Mouse (Mus musculus): ENCODE measurements around the gene Ccdc9. TPM values are rescaled to one million over a fixed set of nuclear protein-coding genes. Genes with fewer than 3 reads are reported as not detected.

Gene Ccdc9
- polyA plus RNA-seq (2015; fragmentation: Nextera tagmentation; extraction: Ambion mirVana) = 12.0 and 15.2 TPM in 2 replicates

DNA sequence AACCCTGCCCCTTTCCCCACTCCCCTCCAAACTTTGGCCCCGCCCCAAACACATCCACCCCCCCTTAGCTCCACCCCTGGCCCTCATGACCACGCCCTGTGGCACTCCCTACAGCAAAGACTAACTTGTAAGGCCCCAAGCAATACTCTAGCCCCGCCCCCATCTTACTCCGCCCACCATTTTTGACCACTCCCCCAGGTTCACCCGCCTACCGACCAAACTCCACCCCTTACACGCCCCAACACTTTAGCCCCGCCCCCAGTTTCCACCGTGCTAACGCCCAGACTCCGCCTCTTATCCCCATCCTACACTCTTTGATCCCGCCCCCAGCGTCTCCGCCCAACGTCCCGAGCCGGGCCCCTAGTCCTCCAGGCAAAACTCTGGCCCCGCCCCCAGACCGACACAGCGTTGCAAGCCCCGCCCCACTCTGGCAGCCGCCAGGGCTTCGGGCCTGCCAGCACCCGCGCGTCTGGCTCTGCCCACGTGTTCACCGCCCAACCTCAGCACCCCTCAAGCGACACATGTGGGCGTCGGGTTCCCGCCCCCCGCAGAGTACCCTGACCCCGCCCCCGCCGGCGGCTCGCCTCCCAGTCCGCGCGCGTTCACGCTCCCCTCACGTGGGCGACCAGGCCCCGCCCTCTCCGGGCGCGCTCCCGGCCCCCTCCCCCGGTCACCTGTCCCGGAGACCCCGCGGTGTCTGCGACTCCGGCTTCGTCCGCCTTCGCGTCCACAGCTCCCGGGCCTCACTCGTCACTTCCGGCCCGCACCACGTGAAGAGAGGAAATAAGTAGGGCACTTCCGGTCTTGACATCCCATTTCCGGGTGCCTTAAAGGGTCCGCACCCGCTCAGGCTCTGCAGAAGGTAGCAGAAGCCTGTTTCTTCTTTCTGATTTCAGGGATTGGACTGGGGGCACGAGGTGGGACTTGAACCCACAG, at the start of gene Ccdc9:
Ccdc9 (minus strand) TSS at position 770 of the 936 bp plus-strand sequence.
- H3K4me1 ChIP-seq (ENCODE audit: control insufficient read depth, insufficient read depth, low read length) = peaks cover 4% of the 10 kb centered on the region; the same call in 1 of the 2 replicates
- H3K36me3 ChIP-seq (ENCODE audit: control insufficient read depth, insufficient read depth) = peaks cover 19% of the 10 kb centered on the region
- peak within 1 kb of the TSS; percentile 85 for H3K9ac ChIP-seq (ENCODE audit: low read length)
- peak; percentile 90 for ATAC-seq (replicated peaks; ENCODE audit: extremely low read depth, insufficient read depth, low FRiP score)
- no peaks in the 10 kb centered on the region for H3K27me3 ChIP-seq (ENCODE audit: control insufficient read depth, insufficient read depth, low read length)
- peak within 1 kb of the TSS; percentile 78 for H3K4me3 ChIP-seq (ENCODE audit: low read length)
- under 1% methylated on average over 63 of the region's 70 CpGs for WGBS
- H3K9me3 ChIP-seq (replicated peaks; ENCODE audit: control insufficient read depth, low read length) = no peaks in the 10 kb centered on the region
- H3K27ac ChIP-seq (ENCODE audit: low read length) = peak within 1 kb of the TSS; percentile 98
- H3K4me2 ChIP-seq (ENCODE audit: low read depth, low read length) = peak within 1 kb of the TSS; percentile 58

DNA sequence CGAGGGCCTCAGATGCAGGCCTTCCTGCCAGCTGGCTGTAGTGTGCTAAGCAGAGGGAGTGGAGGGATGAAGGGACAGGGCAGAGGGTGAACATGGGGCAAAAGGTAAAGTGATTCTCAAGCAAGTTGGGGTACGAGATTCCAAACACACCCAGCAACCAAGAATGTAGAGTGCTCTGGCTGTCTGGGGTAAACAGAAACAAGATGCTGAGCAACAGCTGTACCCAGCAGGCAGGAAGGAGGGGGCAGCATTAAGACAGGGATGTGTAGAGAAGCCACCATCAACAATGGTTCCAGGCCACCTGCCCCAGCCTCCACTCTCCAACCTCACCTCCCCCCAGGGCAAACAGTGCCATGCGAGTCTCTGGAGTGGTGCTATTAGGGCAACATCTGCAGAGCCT, 42.6 kb upstream of the Ccdc9 start:
- H3K4me1 ChIP-seq (ENCODE audit: control insufficient read depth, insufficient read depth, low read length) = peaks cover 5% of the 10 kb centered on the region
- H3K9me3 ChIP-seq (replicated peaks; ENCODE audit: control insufficient read depth, low read length) = no peaks in the 10 kb centered on the region
- no peak overlapping the region for H3K9ac ChIP-seq (ENCODE audit: low read length)
- H3K27me3 ChIP-seq (ENCODE audit: control insufficient read depth, insufficient read depth, low read length) = no peaks in the 10 kb centered on the region
- ATAC-seq (replicated peaks; ENCODE audit: extremely low read depth, insufficient read depth, low FRiP score) = no peak
- no peak overlapping the region for H3K27ac ChIP-seq (ENCODE audit: low read length)
- H3K4me2 ChIP-seq (ENCODE audit: low read depth, low read length) = no peak overlapping the region
- peaks cover 31% of the 10 kb centered on the region for H3K36me3 ChIP-seq (ENCODE audit: control insufficient read depth, insufficient read depth)
- H3K4me3 ChIP-seq (ENCODE audit: low read length) = no peak overlapping the region
- WGBS = 81% methylated on average over 3 of the region's 3 CpGs

DNA sequence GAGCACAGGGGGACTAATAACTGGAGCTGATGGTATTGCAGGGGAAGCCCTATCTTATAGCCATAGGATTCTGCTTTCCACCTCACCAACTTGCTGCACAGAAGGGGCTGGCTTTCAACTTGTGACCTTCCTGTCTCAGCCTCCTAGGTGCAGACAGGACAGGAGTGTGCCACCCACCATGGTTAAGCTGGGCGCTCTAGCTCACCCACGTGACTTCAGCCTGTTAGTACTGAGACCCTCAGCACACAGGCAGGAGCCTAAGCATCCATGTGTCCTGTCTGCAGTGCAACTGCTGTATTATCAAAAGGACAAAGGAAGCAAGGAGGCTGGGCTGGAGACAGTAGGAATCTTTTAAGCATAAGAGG, 40.0 kb upstream of the Ccdc9 start:
- H3K27me3 ChIP-seq (ENCODE audit: control insufficient read depth, insufficient read depth, low read length) = no peaks in the 10 kb centered on the region
- no peak overlapping the region for H3K9ac ChIP-seq (ENCODE audit: low read length)
- peak overlapping the region; percentile 91; the same call in 1 of the 2 replicates for H3K27ac ChIP-seq (ENCODE audit: low read length)
- no peaks in the 10 kb centered on the region for H3K9me3 ChIP-seq (replicated peaks; ENCODE audit: control insufficient read depth, low read length)
- ATAC-seq (replicated peaks; ENCODE audit: extremely low read depth, insufficient read depth, low FRiP score) = no peak
- H3K4me1 ChIP-seq (ENCODE audit: control insufficient read depth, insufficient read depth, low read length) = peaks cover 5% of the 10 kb centered on the region
- H3K4me3 ChIP-seq (ENCODE audit: low read length) = no peak overlapping the region
- 82% methylated on average over 2 of the region's 2 CpGs for WGBS
- no peak overlapping the region for H3K4me2 ChIP-seq (ENCODE audit: low read depth, low read length)
- peaks cover 27% of the 10 kb centered on the region for H3K36me3 ChIP-seq (ENCODE audit: control insufficient read depth, insufficient read depth)

- 19% methylated on average over 8 of the region's 8 CpGs for WGBS
- Histone ChIP-seq H3K4me3 (ENCODE audit: low read length) (no peak overlapping the region), H3K4me1 (ENCODE audit: control insufficient read depth, insufficient read depth, low read length) (peaks cover 5% of the 10 kb centered on the region), H3K4me2 (ENCODE audit: low read depth, low read length) (no peak overlapping the region), H3K27me3 (ENCODE audit: control insufficient read depth, insufficient read depth, low read length) (no peaks in the 10 kb centered on the region), H3K36me3 (ENCODE audit: control insufficient read depth, insufficient read depth) (peaks cover 27% of the 10 kb centered on the region), H3K9ac (ENCODE audit: low read length) (peak overlapping the region; percentile 65), H3K9me3 (replicated peaks; ENCODE audit: control insufficient read depth, low read length) (no peaks in the 10 kb centered on the region), H3K27ac (ENCODE audit: low read length) (peak overlapping the region; percentile 91)
- peak; percentile 83 for ATAC-seq (replicated peaks; ENCODE audit: extremely low read depth, insufficient read depth, low FRiP score)
Observed at GRCm38 (mm10) chr7:16325920-16326606, 39.5 kb upstream of the Ccdc9 start.

DNA sequence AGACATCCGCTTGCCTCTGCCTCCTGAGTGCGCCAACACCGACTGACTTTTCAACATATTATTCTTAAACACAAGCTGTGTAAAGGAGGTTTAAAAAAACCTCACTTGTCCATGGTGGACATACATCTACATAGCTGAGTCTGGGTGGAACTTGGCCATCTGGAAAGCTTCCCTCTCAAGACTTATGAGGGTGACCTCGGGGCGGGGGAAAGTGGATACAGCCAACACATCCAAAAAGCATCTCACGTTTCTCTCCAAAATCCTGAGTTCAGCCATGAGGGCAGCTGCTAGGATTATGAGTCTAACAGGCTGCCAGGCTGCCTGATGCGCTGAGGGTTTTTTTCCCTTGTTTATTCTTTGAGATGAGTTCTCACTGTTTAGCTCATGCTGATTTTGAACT, 38.1 kb upstream of the Ccdc9 start:
- Histone ChIP-seq H3K27ac (ENCODE audit: low read length) (no peak overlapping the region), H3K4me1 (ENCODE audit: control insufficient read depth, insufficient read depth, low read length) (peaks cover 5% of the 10 kb centered on the region), H3K4me2 (ENCODE audit: low read depth, low read length) (no peak overlapping the region), H3K9ac (ENCODE audit: low read length) (no peak overlapping the region), H3K9me3 (replicated peaks; ENCODE audit: control insufficient read depth, low read length) (no peaks in the 10 kb centered on the region), H3K4me3 (ENCODE audit: low read length) (no peak overlapping the region), H3K27me3 (ENCODE audit: control insufficient read depth, insufficient read depth, low read length) (no peaks in the 10 kb centered on the region), H3K36me3 (ENCODE audit: control insufficient read depth, insufficient read depth) (peaks cover 17% of the 10 kb centered on the region)
- no peak for ATAC-seq (replicated peaks; ENCODE audit: extremely low read depth, insufficient read depth, low FRiP score)
- WGBS = 83% methylated on average over 7 of the region's 7 CpGs

DNA sequence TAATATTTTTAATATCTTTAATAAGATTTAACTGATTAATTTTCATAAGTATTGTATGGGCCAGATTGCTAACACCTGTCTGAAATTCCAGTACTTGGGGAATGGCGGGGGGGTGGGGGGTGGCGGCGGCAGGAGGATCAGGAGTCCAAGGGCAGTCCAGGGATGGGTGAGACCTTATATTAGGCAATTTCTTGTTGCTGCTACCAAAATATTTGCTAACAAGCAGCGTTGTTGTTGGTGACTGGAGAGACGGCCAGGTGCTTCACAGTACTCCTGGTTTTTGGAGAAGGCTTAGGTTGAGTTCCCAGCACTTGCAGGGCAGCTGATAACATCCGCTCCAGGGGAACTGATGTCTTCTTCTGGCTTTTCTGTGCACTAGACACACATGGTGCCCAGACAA, 33.9 kb upstream of the Ccdc9 start:
- no peak for ATAC-seq (replicated peaks; ENCODE audit: extremely low read depth, insufficient read depth, low FRiP score)
- H3K4me2 ChIP-seq (ENCODE audit: low read depth, low read length) = no peak overlapping the region

GRCm38 (mm10) chr7:16319216-16319615, 32.6 kb upstream of the Ccdc9 start:
- no peak overlapping the region for H3K27ac ChIP-seq (ENCODE audit: low read length)
- peaks cover 3% of the 10 kb centered on the region for H3K4me1 ChIP-seq (ENCODE audit: control insufficient read depth, insufficient read depth, low read length)
- 85% methylated on average over 4 of the region's 4 CpGs for WGBS

More for the DNA sequence above, 33.9 kb upstream of the Ccdc9 start:
- WGBS = 85% methylated on average over 6 of the region's 6 CpGs
- Histone ChIP-seq H3K36me3 (ENCODE audit: control insufficient read depth, insufficient read depth) (0 out of 2 replicates have a peak, but pooled peaks cover 3% of the 10 kb centered on the region), H3K4me3 (ENCODE audit: low read length) (no peak overlapping the region), H3K9me3 (replicated peaks; ENCODE audit: control insufficient read depth, low read length) (no peaks in the 10 kb centered on the region), H3K9ac (ENCODE audit: low read length) (no peak overlapping the region), H3K27me3 (ENCODE audit: control insufficient read depth, insufficient read depth, low read length) (no peaks in the 10 kb centered on the region), H3K27ac (ENCODE audit: low read length) (no peak overlapping the region), H3K4me1 (ENCODE audit: control insufficient read depth, insufficient read depth, low read length) (no peaks in the 10 kb centered on the region)

GRCm38 (mm10) chr7:16317094-16317493, 30.5 kb upstream of the Ccdc9 start:
- 0 out of 2 replicates have a peak, but pooled peaks cover 3% of the 10 kb centered on the region for H3K36me3 ChIP-seq (ENCODE audit: control insufficient read depth, insufficient read depth)
- H3K4me3 ChIP-seq (ENCODE audit: low read length) = no peak overlapping the region
- no peak overlapping the region for H3K27ac ChIP-seq (ENCODE audit: low read length)
- H3K4me1 ChIP-seq (ENCODE audit: control insufficient read depth, insufficient read depth, low read length) = peaks cover 12% of the 10 kb centered on the region
- WGBS = 80% methylated on average over 14 of the region's 14 CpGs
- H3K9ac ChIP-seq (ENCODE audit: low read length) = no peak overlapping the region
- no peaks in the 10 kb centered on the region for H3K9me3 ChIP-seq (replicated peaks; ENCODE audit: control insufficient read depth, low read length)
- no peaks in the 10 kb centered on the region for H3K27me3 ChIP-seq (ENCODE audit: control insufficient read depth, insufficient read depth, low read length)
- H3K4me2 ChIP-seq (ENCODE audit: low read depth, low read length) = no peak overlapping the region
- ATAC-seq (replicated peaks; ENCODE audit: extremely low read depth, insufficient read depth, low FRiP score) = no peak

More at GRCm38 (mm10) chr7:16319216-16319615, 32.6 kb upstream of the Ccdc9 start:
- ATAC-seq (replicated peaks; ENCODE audit: extremely low read depth, insufficient read depth, low FRiP score) = no peak
- Histone ChIP-seq H3K9ac (ENCODE audit: low read length) (no peak overlapping the region), H3K36me3 (ENCODE audit: control insufficient read depth, insufficient read depth) (0 out of 2 replicates have a peak, but pooled peaks cover 3% of the 10 kb centered on the region), H3K4me2 (ENCODE audit: low read depth, low read length) (no peak overlapping the region), H3K27me3 (ENCODE audit: control insufficient read depth, insufficient read depth, low read length) (no peaks in the 10 kb centered on the region), H3K9me3 (replicated peaks; ENCODE audit: control insufficient read depth, low read length) (no peaks in the 10 kb centered on the region), H3K4me3 (ENCODE audit: low read length) (no peak overlapping the region)
